Mouse (Mus musculus) liver, adult 2 months (tissue): ENCODE measurements at regions not wholly inside any gene's neighbourhood (a gene's known extent, or its start where the extent isn't known, plus 50 kb on each side); places are given as distances from the start of the nearest gene placed in this dataset.

Source experiments
- CTCF ChIP-seq: fragments of 200-500 bp; IDR thresholded peaks from 2 replicates; pipeline ENCODE4 v1.5.1; 2011; ENCODE audit warnings: low read depth, low read length, control low read depth
- POLR2A ChIP-seq: fragments of 200-500 bp; IDR thresholded peaks from 2 replicates; pipeline ENCODE4 v1.6.1; 2011; ENCODE audit warnings: low read length, control low read depth; ENCODE audit not compliant: insufficient read depth; ENCODE audit errors: extremely low read depth

DNA sequence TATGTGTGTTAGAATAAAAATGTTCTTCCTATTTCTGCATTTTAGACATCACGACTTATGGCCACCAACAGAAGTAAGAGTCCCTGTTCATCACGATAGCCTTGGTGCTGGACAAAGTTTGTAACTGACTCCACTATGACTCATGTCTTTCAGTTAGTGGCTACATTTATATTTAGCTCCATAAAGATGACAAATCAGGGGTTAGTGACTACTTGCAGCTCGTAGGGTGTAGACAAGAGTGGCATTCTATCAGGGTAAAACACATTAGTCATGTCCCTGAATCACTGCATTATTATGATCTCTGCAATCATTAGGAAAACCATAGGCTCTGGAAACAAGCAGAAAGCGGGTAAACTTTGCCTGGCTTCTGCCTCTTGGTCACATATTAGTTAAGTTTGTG is 252.4 kb upstream of the Dnajc19 start:
- no peak for TF ChIP-seq POLR2A
- no peak for TF ChIP-seq CTCF
